Mouse (Mus musculus) spleen, postnatal 10 days (tissue): ENCODE measurements around the gene Tnni1.

ENCODE experiments used
- DNase-seq, 2 experiments: peaks; one replicate each; pipeline ENCODE4 v3.0.0; 2021 to 2022; ENCODE audit warnings: low spot score in 2 of 2

The Tnni1 gene

DNA sequence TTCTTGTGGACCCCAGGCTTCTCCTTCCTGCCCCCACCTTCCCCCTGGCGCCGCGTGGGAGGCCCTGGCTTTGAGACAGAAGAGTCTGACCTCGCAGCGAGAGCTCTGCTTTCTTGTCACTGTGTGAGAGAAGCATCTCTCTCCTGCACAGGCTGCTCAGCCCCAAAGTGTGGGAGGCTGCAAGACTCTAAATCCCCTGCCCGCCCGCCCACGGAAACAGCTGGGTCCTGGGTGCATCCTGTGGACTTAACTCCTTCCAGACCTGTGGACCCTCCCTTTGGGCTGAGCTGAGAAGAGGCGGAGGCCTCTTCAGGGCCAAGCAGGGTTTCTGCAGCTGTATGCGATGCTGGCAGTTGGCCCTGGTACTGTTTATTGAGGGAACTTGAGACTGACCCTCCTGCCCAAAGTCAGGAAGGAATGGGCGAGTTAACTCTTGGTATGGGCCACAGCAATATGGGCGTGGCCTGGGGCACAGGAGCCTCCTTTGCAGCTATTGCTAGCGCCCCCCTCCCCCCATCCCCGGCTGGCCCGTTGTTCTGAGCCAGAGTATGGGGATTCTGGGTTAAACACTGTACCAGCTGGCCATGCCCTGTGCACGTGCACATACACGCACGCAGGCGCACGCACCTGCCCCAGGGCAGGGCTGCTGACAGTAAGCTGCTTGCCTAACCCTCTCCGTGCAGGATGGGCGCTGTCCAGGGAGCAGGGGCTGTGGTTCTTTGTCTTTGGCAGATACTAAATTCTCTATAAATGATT, at the start of gene Tnni1:
Gene Tnni1 (plus strand): TSS at position 655 of the 756 bp plus-strand sequence.
- DNase-seq: no peak

DNA sequence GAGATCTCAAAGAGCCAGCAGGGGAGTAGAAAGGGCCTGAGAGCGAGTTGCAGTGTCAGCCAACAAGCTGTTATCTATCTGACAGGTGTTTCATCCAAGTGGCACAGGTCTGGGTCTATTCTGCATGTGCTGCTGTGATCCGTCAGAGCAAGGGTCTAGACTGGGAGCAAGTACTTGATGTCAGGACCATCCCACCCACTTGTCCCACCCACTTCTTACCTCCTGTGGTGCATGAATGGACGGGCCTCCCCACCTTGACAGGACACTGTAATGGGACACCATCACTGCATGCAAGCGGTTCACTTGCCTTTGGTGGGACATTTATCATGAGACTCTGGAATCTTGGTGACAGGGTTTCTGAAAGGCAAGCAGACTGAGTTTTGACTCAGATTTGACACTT, 49.4 kb upstream of the Tnni1 start:
- no peak for DNase-seq

DNA sequence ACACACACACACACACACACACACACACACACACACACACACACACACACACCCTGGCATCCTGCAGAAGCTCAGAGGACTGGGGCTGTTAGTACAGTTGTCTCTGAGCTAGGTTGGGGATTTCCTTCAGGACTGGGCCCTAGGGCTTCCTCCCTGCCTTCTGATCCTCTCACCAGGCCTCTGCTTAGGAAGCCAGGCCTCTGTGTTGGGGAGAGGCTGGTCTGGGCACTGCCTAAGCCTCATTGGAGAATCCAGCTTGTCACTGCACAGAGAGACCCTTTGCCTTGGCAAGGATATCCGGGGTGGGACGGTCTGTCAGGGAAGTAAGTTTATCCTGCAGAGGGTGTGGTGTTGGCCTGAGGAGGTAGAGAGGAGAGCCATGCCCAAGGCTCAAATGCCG, 48.9 kb upstream of the Tnni1 start:
- peak in 1 of 2 experiments; percentile 23 for DNase-seq

DNA sequence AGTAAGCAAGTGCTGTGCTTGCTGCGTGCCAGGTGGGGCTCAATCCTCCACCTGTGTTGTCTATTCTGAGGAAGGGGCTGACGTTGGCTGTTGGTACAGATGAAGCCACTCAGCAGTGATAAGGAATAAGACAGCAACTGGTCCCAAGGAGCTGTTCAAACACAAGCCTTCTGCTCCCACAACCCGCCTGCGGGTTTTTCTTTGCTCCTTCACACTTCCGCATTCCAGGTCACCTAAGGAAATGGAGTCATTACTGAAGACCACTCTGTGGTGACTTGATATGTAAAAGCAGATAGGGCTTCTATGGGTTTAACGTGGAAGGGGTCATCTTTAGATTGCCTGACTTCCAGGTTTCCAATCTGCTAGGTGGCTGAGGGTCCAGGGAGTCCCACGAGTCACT, 47.8 kb upstream of the Tnni1 start:
- no peak for DNase-seq

DNA sequence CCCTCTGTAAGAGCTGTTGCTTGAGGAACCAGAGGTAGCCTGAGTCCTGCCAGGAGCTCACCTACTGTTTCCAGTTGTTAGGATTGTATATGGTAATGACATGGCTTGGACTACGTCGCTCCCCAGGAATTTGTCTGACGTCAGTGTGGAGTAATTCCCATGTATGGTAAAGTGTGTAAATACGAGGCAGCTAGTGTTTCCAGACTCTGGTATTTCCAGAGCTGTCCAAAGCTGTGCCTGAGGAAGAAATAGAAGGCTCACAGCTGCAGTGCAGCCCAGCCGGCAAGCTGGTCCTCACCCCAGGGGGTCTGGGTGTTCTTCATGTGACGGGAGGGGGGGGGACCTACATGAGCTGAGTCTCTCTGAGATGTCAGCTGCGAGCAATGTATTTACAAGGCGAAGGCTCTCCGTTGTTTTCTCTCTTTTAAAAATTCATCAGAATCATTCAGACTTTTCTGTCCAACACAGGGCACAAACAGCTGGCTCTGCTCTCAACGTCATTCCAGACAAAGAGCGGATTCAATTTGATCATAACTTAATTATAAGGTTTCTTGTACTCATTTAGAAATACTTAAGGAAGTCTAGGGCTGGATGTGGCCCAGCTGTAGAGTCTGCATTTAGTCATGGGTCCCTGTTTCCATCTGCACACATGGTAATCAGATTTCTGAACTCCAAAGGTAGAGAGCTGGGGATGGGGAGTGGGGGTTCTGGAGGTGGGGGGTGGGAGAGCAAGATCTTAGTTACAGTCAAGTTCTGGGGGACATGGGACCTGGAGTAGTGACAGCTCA, 47.1 kb upstream of the Tnni1 start:
- no peak for DNase-seq

DNA sequence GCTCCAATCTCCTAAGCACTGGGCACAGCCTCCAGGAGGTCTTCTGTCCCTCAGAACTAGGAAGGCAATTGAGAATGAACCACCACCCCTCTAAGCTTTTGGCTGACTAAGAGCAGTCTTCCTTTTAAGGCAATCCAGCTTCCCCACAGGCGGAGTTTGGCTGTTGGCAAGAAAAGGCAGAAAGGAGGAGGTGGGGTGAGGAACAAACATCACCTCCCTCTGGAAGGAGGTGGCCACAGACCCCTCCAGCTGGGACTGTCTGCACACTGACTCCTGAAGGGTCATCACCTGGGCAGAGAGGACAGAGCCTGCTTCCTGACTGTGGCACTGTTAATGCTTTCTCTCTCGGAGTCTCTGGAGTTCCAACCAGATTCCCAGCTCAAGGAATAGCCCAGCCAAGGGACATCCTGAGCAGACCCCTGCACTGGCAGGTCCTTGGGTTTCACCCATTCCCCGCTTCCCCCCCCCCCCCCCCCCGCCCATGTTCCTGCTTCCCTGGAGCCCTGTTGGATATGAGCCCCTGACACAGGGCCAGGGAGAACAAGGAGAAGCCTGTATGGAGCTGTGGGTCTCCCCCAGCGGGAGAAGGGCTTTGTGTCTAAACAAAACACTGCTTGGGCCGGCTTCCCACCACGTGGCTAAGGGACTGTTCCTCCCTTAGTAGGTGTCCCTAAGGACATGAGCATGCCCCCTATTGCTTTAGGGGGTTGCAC, 44.9 kb upstream of the Tnni1 start:
- no peak for DNase-seq

DNA sequence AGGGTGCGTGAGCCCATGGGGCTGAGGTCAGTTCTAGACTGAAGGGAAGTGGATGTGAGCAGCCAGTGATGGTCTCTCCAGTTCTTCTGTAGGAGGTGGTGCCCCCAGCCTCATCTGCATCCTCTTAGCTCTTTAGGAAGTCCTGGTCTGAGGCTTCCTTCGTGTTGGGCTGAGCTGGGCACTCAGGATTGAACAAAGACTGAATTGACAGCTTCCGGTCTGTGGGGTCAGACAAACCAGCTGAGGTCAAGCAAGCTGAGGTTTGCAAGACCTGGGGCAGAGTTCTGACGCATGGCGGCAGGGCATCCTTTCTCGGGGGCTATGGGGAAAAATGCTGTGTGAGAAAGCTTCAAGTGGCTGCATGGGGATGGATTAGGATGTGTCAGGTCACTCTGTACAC, 43.8 kb upstream of the Tnni1 start:
- no peak for DNase-seq

DNA sequence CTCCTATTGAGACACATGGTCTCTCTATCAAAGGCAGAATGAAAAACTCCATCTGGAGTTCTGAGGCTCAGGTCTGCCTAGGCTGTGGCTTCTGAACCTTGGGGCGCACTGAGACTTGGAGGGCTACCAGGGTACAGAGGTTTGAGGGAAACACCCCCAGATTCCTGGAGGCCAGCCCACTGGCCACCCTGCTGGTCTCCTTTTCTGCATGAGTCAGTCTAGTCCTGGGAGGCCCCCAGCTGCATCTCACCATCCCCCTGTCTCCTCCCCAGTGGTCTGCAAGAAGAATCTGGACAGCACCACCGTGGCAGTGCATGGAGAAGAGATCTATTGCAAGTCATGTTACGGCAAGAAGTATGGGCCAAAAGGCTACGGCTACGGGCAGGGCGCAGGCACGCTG, 34.2 kb upstream of the Tnni1 start:
- no peak for DNase-seq

DNA sequence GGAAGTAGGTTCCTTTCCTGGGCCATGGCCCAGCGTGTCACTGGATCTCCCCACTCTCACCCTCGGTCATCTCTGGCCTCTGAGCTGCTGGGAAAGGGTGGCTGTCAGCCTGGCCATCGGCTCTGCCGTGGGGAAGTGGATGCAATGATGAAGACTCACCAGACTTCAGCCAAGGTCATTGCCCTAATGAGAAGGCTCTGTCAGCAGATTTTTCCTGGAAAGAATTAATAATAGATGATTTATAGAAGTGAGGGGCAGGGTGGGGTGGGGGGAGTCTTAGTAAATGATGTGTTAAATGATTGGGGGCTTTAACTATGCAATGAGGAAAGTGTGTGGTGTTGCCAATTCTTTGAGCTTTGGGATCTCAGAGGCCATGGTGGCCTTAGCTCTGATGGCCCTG, 33.0 kb upstream of the Tnni1 start:
- no peak for DNase-seq

DNA sequence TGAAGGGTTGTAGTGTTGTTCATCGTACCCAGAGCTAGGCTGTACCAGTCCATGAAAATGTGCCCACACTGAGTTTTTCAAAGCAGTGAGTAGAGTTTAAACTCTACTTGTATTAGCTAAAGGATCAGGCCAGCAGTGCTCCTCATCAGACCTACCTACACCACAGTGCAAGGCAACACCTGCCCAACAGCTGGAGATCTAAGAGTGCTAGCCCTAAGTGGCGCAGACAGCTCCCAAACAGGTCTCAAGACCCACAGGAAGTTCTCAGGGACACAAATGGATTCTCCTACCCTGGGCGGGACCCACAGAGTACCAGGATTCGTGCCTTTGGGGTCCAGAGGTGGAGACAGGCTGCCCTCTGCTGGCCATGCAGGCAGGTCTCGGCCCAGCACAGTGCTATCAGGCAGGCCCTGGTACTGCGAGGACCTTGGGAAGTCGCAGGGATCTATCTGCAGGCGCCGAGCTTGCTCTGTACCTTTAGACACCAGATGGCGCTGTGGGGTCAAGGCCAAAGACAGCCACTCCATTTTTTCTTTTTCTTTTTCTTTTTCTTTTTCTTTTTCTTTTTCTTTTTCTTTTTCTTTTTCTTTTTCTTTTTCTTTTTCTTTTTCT, 26.4 kb upstream of the Tnni1 start:
- peak; percentile 73 to 91 for DNase-seq

DNA sequence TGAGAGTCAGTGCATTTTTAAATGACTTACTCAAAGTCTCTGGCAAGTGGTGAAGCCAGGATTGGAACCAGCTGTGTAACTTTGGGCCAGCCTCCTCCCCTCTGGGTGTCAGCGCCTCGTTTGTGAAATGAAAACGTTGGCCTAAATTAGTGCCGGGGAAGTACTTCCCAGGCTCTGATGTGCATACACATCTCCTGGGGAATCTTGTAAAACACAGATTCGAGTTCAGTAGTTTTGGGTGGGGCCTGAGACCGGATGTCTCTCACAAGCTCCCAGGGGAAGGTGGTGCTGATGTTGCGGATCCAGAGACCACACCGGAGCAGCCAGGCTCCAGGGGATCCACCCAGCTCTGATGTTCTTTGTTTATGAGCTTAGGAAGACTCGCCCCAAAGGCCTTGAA, 23.9 kb upstream of the Tnni1 start:
- DNase-seq: no peak

DNA sequence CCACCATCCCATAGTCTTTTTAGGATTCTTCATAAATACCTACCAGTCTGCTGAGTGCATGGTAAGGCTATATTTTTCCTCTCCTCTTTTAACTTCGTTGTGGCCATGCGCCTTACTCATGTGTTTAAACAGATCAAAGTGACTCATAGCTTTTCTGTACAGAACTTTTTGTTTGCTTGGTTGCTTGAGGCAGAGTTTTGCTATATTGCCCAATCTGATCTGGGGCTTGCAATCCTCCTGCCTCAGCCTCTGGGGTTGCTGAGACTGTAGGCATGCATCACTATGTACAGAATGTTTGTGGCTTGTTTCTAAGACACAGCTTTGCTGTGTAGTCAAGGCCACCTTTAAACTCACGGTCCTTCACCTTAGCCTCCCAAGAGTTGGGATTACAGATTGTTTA, 23.3 kb upstream of the Tnni1 start:
- DNase-seq: no peak

DNA sequence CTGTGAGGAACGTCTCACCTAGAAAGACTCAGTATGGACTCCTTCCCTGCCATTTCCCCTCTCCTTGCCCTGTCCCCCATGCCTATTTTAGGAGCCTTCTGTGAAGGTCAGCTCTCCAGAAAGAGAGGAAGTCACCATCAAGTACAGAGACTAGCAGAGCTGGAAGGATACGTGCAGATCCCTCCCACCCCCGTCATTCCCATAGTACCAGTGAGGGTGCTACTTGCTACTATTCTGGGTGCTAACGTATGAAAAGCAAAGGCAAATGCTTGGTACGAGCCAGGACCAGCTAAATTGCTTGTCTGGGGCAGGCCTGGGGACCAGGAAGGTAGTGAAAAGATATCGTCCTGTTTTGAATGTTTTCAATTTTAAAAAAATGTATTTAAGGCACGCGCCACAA, 21.9 kb upstream of the Tnni1 start:
- no peak for DNase-seq

DNA sequence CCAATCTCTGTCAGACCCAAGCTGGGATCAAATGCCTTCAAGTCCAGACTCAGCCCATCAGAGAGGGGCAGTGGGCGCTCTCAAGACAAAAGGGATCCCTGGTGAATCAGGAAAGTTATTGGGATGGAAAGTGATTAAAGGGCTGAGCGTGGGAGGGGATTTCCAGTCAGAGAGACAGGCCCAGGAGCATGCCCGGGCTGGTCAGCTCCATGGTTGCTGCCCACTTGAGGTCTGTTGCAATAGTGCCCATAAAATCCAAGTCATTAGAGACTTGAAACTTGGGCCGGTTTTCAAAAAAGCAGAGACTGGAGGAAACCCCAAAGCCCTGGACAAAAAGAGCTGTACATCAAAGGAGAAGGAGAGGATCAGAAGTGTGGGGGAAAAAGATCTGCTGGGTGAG, 19.5 kb upstream of the Tnni1 start:
- no peak for DNase-seq

DNA sequence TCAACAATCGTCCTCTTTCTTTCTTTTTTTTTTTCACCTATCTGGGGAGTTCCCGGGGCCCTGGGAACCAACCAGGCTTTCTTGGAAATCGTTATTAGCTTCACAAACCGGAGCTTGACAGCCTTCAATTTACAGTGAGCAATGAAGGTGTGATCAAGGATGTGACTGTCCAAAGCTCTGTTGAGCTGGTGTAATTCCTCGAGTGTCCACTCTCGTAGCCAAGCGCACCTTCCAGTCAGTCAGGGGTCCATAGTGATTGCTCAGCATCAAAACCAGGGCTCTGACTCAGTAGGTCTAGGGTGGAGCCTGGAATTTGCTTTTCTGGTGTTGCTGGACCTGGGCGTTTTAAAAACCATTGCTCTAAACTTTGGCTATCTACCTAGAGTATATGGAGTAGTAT, 19.0 kb upstream of the Tnni1 start:
- no peak for DNase-seq

DNA sequence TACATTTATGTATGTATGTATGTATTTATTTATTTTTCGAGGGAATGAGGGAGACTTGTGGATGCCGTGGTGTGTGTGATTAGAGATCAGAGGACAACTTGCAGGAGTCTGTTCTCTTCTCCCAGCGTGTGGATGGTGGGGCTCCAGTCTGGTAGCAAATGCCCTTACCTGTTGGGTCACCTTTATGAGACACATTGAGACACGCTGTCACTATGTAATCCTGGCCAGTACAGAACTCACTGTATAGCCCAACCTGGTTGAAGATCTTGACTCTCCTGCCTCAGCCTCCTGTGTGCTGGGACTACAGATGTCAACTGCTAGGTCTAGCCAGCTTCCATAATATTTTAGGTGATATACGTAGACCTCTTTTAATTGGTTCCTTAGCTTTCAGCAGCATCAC, 17.5 kb upstream of the Tnni1 start:
- DNase-seq: no peak

DNA sequence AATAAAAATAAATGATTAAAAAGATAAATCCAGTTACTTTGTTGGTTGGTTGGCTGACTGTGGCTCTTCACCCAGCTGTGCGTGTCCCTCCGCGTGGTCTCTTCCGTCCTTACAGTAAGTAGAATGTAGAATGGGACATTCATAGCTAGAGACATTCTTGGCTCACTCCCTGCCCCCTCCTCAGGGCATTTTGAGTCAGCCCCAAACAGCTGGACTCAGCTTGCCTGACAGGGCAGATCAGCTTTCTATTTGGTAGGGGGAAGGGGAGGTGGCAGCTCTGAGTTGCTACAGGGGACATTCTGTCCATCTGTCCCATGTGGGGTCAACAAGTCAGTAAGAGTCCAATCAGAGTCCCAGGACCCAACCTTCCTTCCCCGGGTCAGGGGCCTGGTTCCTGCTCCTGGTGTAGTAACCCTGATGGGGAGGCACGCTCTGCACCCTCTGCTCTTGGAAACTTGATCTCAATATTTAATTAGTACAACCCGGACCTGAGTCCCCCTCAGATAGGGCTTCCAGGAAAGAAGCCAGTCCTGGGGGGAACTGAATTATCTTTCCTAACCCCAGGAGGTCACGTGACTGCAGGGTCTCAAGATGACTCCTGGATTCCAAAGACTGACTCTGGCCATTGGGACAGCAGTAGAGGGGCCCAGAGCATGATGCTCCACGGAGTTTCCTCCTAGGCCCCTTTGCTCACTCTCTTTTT, 15.6 kb upstream of the Tnni1 start:
- DNase-seq: no peak

DNA sequence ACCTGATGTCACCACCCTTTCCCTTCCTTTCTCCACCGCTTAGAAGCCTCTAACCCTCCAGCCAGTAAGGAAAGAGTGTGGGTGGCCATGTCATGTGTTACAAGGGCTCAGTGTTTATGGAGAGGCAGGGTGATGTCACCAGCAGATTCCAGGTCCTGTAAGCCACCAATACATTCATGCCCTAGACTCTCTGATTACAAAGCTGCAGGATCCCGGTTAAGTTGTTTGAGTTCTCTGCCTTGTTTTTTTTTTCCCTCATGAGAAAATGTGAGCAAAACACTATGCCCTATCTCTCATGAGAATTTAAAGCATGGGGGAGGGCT, 15.1 kb upstream of the Tnni1 start:
- no peak for DNase-seq

DNA sequence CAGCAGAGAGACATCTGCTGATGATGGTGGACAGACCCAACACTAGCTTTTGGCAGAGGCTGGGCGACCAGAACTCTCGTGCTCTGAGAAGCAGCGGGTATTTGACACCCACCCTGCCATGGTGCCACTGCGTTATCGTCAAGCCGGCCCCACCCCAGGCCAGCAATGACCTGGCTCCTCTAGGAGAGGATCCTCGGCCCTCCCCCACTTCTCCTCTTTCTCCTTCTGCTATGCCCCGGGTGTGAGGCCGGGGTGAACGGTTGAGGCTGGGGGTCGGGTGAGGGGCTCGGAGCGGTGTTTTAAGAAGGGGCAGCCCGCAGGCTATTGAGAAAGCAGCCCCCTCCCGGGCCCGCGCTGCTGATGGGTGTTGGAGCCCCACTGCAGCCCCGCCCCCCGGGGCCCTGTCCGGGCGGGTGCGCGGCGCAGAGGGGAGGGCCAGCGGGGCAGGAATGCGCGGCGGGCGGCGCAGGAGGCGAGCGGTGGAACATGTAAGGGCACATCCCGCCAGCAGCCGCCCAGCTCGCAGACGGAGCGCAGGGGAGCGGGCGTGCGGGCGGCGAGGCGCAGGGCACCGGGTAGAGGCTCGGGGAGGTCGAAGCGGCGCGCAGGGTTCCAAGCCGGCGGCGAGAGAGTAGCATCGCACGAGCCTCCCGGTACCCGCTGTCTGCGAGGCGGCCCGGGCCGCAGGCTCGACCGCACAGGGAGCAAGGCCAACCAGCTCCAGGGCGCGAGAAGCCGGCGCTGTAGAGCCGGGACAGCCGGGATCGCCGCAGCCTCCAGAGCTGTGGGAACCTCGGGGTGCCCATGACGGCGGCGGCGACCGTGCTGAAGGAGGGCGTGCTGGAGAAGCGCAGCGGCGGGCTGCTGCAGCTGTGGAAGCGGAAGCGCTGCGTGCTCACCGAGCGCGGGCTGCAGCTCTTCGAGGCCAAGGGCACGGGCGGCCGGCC, 13.3 kb upstream of the Tnni1 start, which contains the start of gene Phlda3:
Gene Phlda3 (plus strand): TSS at position 475 of the 947 bp plus-strand sequence.
- DNase-seq: peak; percentile 26 to 52

DNA sequence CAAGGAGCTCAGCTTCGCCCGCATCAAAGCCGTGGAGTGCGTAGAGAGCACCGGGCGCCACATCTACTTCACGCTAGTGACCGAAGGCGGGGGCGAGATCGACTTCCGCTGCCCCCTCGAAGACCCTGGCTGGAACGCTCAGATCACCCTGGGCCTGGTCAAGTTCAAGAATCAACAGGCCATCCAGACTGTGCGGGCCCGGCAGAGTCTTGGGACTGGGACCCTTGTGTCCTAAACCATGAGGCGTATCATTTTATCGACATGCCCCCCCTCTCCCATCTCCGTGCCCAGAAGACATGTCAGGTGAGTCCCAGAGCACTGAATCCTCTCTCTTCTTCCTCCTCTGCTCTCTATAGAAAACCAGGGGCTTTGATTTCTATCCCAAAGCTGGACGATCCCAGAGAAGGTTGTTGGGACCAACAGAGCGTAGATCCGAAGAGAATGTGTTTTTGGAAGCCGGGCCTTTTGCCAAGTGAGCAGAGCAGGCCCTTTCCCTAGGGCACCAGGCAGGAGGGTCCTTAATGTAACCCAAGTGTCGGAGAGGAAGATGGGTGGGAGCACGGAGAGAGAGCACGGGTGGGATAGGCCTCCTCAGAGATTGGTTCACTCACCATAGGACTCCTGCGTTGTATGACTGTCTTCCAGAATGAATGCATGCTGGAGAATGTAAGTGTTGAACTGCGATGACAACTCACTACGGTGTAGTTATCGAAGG, 12.5 kb upstream of the Tnni1 start:
- no peak for DNase-seq
